Mouse (Mus musculus): ENCODE measurements at regions not wholly inside any gene's neighbourhood (a gene's known extent, or its start where the extent isn't known, plus 50 kb on each side); places are given as distances from the start of the nearest gene placed in this dataset.
A peak's percentile ranks its signal among the peaks of the same experiment; 100 is the strongest.

DNA sequence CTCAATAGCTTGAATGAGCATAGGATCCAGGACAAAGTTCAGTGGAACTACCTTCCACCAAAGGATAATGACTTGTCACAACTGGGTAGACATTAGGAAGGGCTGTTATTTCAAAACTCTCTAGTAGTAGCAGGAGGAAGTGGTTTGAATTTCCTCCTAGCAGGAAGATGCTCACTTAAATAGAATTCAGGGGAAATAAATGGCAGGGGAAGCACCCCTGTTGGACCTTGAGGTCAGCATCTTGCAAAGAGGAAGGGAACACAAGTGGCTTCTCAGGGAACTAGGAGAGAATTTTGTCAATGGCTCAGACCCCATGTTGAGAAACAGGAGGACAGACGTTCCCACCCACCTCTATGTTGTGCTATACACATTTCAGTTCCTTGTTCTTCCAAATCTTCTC is 178.4 kb upstream of the Jun start:
- DNase-seq, result no peak

DNA sequence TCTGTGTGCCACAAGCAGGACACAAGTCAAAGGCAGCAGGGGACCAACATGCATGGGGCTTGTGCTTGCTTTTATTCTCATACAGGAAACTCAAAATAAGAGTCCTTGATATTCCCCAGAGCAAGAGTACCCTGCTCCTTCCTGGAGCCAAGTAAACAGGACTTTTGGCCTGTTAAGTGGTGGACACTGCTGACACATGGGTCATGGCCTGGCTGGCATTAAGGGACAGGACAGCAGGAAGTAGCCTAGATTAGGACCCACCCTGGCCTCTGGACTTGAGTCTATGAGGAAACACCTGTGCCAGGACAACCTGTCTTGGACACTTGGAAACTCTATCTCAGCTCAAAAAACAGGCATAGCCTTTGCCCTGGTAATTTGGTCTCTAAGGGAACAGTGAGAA is 181.0 kb upstream of the Jun start:
- no peak for DNase-seq

DNA sequence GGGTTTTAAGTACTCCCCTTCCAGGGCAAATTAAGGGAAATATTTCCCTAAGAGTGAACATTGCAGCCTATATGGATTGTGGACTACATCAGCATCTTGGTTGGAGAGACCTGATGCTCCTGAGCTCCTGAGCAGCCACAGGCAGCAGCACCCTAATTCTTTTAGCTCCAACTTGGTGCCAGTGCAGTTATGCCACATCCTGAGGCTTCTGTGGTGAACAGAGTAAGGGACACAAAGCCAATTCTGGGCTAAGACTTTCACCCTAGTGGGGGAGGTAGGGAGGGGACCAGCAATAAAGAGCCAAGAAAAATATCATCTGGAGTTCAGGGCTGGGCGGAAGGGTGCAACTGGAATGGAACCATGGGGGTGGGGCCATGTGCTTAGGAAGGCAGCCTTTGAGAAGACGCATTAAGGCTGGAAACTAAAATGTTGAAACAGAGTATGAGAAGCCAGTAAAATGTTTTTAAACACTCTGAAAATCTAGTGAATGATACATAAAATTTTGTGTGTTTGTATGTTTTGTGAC is 182.1 kb upstream of the Jun start:
- DNase-seq, result no peak

DNA sequence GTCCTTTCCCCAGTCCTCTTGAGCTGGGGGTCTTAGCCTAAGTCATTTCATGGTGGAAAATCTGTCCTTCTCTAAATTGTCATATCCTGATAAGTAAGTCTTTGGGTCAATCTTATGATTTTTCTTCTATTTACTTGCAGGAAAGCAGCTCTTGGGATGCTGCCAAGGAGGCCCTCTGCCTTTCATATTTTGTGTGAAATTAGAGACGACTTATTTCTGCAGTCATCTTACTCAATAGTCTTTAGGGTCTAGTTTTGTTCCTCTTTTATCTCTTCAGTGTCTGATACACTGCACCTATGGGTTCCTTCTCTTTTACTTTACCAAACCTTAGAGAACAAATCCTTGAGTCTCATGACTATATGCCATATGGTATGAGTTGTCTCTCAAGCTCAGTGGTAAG is 196.0 kb upstream of the Jun start:
- peak in 1 of 2 experiments; percentile 5 for DNase-seq

DNA sequence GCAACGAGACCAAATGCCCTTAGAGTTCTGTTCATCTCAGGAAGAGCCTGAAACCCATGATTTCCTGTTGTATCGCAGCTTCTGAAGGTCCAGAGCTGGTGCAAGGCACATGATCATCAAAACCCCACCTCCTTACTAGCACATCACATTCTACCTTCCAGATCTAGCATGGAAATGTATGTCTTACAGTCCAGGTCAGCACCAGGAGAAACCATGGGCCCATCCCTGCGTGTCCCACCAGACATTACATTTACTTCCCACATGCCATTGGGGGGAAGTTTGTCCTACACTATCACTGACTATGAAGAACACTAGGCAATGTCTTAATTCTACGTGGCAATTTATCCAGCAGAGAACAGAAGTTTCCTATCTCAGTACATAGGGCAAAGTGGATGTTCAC is 197.0 kb upstream of the Jun start:
- DNase-seq, result no peak

DNA sequence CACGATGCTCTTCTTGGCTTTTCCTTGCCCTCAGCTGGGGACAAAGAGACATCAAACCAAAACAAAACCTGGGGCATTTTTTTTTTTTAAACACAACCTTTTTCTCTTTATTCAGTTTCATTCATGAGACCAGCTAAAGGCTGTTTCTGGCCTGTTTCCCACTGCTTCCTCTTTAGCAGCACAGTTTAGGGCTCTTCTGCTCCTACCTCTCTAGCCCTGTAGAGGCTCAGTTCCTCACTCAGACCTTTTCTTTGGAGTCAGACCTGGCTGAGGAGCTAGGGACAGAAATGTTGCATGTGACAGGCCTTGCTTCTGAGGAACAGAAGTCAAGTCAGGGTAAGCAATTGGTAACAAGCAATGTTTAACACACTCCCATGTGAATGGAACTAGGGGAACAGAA is 198.1 kb upstream of the Jun start:
- DNase-seq, result no peak

DNA sequence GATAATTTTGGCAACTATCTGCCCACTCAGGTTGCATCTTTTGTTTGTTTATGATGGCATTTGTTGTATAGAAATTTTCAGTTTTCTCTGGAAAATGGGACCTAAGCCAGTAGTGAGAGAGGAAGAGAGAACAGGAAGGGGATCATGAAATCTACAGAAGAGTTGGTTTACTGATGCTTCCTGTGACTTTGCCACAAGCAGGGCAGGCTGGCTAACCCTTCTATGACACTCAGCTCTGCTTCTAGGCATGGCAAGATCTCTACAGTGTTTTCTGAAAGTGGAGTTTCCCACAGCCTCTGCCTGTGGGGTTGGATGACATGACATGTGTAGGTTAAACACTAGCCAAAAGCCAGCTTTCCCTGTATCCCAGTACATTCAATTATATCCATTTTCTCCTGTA is 217.7 kb upstream of the Jun start:
- no peak for DNase-seq

DNA sequence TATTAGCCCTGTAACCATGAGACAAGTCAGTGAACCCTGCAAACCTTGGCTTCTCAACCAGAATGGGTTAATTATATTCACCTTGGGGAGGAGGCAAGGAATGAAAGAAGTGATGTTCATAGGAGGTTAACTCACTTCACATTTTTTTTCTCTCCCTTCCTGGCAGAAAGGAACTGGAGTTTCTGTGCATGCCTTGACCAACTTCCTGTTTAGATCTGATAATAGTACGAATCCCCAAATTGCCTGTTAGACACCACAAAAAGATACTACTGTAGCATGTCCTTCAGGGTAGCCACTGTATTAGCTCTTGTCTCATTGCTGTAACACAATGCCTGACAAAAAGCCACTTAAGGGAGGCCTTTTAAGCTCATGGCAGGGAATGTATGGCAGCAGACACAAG is 218.4 kb upstream of the Jun start:
- DNase-seq, result no peak

DNA sequence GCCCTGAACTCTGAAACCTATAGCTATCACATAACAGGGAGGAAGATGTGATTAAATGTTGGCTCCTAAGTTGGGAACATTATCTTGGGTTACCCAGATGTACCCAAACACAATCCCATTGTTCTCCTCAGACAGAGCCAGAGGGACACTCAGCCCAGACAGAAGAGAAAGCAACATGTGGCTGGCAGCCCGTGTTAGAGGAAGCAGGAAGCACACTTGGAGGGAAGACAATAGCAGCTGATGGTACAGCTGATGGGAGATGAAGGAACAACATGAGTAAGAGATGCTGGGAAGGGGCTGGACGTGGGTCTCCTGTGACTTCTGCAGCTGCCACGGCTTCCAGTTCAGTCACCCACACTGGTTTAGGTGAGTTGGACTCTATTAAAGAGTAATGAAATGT is 224.2 kb upstream of the Jun start:
- no peak for DNase-seq

DNA sequence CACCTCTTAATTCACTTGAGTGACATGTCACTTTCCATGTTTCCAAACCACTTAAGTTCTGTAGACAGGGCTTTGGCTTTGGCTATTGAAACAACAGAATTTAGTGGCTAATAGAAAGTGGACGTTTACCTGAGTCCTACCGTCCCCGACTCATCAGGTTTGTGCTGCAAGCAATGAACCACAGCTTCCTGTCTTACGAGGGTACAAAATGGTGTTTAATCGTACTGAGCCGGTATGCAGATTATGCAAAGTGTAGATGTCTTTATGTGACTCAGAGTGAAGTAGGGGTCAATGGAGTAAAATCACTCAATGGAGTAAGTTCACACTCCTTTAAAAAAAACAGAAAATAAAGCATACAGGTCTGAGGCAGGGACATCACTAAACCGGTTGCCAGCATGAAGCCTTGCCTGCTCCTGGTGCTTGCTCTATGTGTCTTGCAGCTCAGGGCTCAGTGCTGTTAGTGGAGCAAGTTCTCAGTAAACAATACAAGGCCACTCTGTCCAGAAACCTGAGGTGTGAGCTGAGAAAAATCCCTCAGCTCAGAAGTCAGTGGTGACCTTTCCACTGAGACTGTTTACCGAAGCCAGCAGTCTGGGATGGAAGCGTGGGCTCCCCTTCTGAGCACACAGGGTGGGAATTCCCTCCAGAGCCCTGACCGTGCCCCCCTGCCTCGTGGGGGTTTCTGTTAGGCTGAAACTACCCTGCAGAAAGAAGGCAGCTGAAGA is 226.1 kb upstream of the Jun start:
- no peak for DNase-seq

DNA sequence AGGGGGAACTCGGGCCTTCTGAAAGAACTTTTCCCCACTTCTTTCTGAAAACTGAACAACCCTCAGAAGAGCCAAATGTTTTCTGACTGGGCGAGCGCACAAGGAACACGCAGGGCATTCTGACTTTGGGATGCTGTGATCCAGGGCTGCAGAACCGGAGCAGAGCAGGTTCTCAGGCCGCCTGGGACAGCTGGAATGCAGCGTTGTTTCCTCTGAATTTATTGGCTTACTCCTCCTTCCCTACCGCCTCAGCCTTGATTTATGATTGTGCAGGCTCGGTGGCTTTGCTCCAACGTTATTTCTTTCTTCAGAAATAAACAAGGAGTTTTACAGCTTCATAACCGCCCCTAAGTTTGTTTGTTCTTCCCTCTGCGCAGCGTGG is 226.7 kb upstream of the Jun start:
- no peak for DNase-seq

DNA sequence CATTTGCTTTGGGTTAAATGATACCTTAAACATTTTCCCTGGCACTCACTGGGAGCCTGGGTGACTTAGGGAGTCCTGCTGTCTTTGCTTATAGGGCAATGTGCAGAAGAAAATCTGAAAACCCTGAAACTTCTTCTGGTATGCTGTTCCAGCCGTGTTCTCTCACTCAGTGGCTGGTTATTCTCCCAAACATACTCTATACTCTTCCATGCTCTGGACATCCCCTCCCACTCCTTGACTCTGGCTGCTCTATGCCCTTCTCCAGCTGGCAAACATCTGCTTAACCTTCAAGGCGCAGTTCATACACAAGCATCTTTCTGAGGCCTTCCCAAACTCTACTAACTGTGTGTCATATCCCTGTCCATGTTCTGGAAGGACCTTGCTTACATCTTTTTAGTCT is 227.2 kb upstream of the Jun start:
- no peak for DNase-seq

DNA sequence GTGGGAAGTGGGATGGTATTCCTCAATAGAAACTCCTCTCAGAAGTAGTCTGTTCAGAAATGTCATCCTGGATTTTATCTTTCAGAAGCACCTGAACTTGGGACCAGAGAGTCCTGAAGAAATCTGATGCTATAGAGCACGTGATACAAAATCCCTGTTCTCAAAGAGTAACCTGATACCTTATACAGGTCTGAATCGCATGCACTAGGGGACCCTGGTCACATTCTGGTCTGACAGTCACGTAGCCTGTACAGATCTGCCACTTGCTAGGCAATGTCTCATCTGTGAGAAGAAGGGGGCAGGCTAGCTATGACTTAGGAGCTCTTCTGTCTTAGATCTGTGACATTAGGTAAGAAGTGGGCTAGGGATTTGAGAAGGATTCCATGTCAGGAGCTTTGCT is 230.1 kb upstream of the Jun start:
- no peak for DNase-seq

DNA sequence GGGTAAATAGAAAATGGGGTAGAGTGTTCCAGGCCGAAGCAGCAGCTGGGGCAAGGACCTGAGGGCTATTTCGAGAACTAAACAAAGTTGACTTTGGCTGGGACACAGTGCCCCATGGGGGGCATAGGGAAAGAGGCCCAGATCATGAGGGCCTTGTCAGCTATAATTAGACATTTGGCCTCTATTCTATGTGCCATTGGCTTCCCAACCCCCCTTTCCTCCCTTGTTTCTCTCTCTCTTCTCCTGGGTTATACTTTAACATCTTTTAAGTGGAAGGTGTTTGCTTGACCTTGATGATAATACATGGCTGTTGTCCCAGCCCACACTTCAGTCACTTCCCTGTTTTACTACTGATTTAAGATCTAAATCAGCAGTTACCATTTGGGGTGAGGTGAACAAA is 231.8 kb upstream of the Jun start:
- DNase-seq, result peak; percentile 15 to 21

DNA sequence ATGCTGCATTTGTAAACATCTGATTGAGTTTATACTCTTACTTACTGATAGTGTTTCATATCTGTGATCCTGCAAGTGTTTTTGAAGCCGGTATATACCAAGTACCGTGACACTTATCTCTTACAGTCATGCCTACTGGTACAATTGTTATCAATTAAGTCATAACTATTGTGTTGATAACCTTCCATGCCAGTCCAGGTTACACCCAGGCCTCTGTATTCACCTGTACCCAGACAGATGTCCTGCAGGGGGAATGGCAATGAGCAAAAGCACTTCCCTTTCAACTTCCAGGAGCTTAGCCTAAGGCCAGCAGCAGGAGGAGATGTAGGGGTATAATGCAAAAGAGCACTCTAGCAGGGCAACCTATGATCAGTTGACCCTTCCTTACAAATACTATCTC is 232.2 kb upstream of the Jun start:
- DNase-seq, result no peak

DNA sequence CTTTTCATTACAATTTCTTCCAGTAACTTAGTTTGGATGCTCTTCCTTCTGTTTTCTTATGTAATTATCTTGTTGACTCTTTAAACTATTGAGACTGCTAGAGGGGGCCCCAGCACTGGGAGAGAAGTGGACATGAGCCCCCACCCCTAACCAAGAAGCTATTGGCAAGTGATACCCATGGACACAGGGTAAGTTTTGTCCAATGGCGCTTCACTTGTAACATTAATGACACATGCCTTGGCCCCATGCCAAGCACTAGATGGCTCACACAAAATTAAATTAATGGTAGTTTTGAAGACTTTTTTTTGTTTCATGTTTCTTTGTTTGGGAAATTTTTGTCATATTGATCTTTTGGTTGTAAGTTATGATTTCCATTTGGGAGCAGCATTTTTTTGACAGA is 232.7 kb upstream of the Jun start:
- no peak for DNase-seq

DNA sequence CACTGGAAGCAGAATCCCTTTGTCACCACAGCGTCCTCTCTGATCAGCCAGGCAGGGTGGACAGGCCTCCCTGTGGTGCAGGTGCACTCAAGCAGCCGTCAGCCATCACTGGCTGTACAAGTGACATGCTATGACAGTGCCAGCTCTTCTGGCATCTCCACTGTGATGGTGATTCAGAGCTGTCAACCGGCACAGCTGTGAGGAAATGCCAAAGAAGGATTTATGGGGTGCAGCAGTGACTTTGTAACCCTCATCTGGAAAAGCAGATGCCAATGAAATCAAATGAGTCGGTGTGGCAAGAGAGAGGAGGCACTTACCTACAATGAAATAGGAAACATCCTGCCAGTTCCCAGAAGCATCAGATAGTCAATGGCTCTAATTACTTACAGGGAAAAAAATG is 238.3 kb upstream of the Jun start:
- no peak for DNase-seq

DNA sequence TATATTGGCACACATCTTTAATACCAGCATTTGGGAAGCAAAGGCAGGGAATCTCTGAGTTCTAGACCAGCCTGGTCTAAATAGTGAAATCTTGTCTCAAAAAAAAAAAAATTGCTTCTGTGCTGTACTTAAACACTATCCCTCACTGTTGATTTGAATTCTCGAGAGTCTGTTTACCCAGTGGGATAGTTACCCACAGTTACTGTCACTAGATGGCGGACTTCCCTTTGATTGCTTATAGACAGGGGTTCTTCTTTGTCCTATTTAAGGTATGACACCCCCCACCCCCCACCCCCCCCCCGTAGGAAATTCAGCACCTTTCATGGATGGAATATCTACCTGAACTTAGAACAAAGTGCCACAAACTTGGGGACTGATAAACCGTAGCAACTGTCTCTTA is 242.1 kb upstream of the Jun start:
- no peak for DNase-seq

DNA sequence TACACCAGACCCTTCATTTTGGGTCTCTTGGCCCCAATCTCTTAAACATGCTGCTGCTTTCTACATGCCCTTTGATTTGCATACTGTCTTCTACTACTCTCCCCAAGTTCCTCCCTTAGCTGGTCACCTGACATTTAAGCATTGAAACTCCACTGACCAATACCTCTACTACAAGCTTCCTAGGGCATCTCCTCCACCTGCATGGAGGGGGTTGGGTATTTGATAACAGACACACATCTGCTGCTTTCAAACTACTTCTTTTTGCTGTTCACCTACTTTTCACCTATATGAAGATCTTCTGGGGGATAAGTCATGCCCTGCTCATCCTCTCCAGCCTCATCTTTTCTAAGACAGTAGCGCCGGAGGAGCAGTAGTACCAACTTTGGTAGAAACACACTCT is 249.9 kb upstream of the Jun start:
- DNase-seq, result no peak

DNA sequence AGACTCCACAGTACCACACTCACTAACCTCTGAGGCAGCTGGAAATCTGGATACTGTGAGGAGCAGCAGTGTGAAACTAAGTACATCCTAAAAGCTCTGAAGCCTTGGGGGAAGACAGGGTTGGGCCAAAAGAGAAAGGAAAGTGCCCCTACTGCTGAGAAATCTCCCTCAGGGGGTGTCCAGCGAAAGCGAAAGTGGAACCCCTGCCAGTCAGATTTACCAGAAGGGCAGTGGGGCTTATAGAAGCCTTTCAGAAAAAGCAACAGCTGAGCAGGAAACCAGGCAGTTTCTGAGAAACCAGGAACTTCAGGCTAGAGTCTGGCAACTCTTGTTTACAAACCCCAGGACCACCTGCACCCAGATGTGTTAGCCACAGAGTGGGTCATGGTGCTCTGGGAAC is 251.3 kb upstream of the Jun start:
- no peak for DNase-seq

DNA sequence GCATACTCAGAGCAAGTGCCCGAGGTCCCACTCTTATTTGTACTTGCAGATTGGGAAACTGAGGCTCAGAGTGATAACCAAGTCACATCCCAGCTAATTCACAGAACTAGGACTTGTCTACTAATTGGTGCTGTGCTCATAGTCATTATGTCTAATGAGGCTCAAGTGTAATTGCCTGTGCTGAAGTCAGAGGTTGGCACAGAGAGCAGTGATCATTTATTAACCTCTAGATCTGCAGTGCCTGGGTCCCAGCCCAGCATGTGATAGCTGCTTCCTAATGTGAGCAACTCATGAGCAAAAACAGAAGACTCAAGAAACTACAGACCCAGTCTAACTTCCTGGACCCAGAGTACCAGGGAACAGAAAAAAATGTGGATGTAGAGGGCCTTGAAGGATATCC is 252.0 kb upstream of the Jun start:
- DNase-seq, result no peak

DNA sequence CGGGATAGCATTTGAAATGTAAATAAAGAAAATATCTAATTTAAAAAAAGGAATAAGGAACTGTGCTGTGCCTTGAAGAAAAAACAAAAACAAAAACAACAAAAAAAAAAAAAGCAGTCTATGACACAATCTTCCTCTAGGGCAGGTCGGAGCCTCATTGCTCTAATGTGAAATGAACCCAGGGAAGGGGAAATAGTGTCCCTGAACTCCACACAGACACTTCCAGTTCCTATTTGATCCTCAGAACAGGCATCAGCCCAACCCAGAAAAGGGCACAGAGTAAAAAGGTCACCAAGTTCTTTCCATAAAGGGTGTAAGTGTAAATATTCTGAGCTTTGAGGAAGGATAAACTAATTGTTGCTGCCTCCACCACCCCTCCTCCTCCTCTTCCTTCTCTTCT is 250.2 kb upstream of the Fggy start:
- DNase-seq, result no peak

DNA sequence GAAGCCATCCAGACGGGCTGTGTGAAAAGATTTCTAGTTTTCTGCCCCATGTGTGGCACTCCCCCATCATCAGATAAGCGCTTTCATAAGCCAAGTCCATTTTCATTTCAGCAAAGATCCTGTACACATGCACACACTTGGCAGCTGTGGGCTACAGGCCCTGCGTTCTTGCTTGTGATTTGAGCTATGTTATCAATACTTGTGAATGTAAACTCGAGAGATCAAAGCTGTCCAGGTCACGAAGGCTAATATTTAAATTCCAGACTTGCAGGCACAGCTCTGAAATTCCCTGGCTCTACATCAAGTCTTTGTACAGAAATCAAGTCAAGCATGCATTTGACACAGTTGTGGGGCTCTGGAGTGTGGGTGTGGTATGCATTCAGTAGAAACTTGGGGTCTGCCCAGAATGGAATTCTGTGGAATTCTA is 248.8 kb upstream of the Fggy start:
- DNase-seq, result no peak

DNA sequence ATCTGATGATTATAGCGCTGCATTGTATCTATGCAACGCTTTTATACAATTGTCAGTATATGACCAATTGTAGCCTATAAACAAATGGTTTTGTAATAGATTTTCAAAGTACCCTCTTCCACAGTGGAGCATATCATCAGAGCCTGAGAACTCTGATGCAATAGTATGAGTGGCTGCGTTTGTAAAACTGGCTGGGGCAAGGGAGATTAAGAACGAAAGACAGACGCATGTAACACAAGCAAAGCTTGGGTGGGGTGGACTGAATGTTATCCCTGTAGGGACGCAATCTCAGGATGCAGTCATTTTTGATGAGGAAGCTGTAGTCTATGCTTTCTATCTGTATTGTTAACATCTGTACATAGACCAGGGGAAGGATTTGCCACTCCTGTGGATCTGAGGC is 246.9 kb upstream of the Fggy start:
- no peak for DNase-seq

DNA sequence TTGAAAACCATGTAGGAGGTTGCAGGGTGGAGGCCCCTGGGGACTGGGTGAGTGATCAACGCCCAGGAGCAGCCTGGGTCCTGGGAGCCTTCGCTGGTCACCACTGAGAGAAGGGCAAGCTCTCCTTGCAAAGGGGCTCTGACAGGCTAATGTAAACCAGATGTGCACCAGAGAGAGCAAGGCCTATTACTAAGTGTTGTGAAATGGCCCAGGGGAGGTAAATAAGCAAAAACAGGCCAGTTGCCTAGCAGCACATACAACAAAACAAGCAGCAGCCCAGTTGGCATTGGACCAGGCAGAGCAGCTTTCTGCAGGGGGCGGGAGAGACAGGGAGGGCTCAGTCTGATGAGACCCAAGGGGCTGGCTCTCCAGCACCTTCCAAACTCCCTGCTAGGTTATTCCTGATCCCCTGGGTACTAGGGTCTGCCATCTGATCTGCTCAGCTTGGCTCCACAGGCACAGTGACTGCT is 239.5 kb upstream of the Fggy start:
- DNase-seq, result peak; percentile 2 to 19

Measured in cerebellum, postnatal 14 days (tissue).